Mouse (Mus musculus) brain, embryonic 14.5 days (tissue): ENCODE data around the gene Ces3a.

Experiments
- CTCF ChIP-seq: fragments of 200-500 bp; IDR thresholded peaks from 2 replicates; pipeline ENCODE4 v1.5.1; 2012; ENCODE audit warnings: inconsistent platforms, mild to moderate bottlenecking, moderate library complexity, borderline replicate concordance; ENCODE audit not compliant: insufficient read depth, insufficient read length; ENCODE audit errors: extremely low read depth
- POLR2A ChIP-seq: fragments of 200-500 bp; IDR thresholded peaks from 2 replicates; pipeline ENCODE4 v1.6.1; 2012; ENCODE audit warnings: mild to moderate bottlenecking, inconsistent platforms, borderline replicate concordance; ENCODE audit not compliant: poor library complexity, insufficient read depth, insufficient read length, severe bottlenecking; ENCODE audit errors: extremely low read depth

- no peak for TF ChIP-seq CTCF
- TF ChIP-seq POLR2A, result no peak
These were observed 55.8 kb downstream of the Ces3a start for GRCm38 (mm10) chr8:105104220-105104619.
